Mouse (Mus musculus): Measurements from ENCODE around the gene Tubb2a. TPM values are rescaled to one million over a fixed set of nuclear protein-coding genes. Genes with fewer than 3 reads are reported as not detected.

Tubb2a gene
- polyA plus RNA-seq, 1 experiment from 2014 or later, result 150 TPM

GRCm38 (mm10) chr13:34060061-34060460 is 17.7 kb downstream of the Tubb2a start:
- 89% methylated on average over 9 of the region's 9 CpGs for WGBS
- peaks cover 12% of the 10 kb centered on the region for H3K36me3 ChIP-seq (ENCODE audit: insufficient read depth, low read length)

GRCm38 (mm10) chr13:34057252-34057651 is 20.6 kb downstream of the Tubb2a start:
- no peak for ATAC-seq (ENCODE audit: low FRiP score, low TSS enrichment)
- Histone ChIP-seq H3K4me3 (ENCODE audit: low read length) (no peak overlapping the region), H3K4me2 (replicated peaks; ENCODE audit: low read depth, low read length) (no peak overlapping the region), H3K36me3 (ENCODE audit: insufficient read depth, low read length) (peaks cover 10% of the 10 kb centered on the region), H3K4me1 (ENCODE audit: insufficient read depth, low read length) (peaks cover 11% of the 10 kb centered on the region), H3K9ac (replicated peaks; ENCODE audit: low read length) (no peak overlapping the region), H3K27me3 (ENCODE audit: insufficient read depth, low read length) (no peaks in the 10 kb centered on the region), H3K9me3 (ENCODE audit: low read length) (no peaks in the 10 kb centered on the region), H3K27ac (ENCODE audit: low read length) (no peak overlapping the region)
- 92% methylated on average over 1 of the region's 1 CpGs for WGBS

More at GRCm38 (mm10) chr13:34060061-34060460, 17.7 kb downstream of the Tubb2a start:
- H3K4me3 ChIP-seq (ENCODE audit: low read length), result no peak overlapping the region
- no peak overlapping the region for H3K9ac ChIP-seq (replicated peaks; ENCODE audit: low read length)
- H3K27ac ChIP-seq (ENCODE audit: low read length), result no peak overlapping the region
- H3K9me3 ChIP-seq (ENCODE audit: low read length), result peaks cover 2% of the 10 kb centered on the region; the same call in 1 of the 2 replicates
- H3K4me1 ChIP-seq (ENCODE audit: insufficient read depth, low read length), result no peaks in the 10 kb centered on the region
- ATAC-seq (ENCODE audit: low FRiP score, low TSS enrichment), result no peak
- no peak overlapping the region for H3K4me2 ChIP-seq (replicated peaks; ENCODE audit: low read depth, low read length)
- H3K27me3 ChIP-seq (ENCODE audit: insufficient read depth, low read length), result no peaks in the 10 kb centered on the region

DNA sequence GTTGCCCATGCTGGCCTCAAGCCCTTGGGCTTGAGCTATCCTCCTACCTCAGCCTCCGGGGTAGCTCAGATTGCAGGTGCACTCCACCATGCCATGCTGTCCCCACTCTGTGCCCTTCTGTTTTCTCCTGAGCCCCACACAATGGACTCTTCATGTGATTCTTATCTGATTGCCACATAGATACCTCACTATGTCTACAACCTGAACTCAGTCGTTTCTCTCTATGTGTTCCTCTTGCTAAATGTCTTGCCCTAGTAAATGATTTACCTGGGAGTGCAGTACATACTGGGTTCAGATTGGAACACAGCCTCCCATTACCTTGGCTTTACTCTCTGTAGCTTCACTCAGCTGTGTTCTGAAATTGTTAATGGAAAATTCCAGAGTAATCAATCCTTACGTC is 22.8 kb downstream of the Tubb2a start:
- 77% methylated on average over 3 of the region's 3 CpGs for WGBS
- H3K27ac ChIP-seq (ENCODE audit: low read length), result peak overlapping the region; percentile 26; the same call in 1 of the 2 replicates

GRCm38 (mm10) chr13:34054391-34054790 is 23.4 kb downstream of the Tubb2a start:
- Histone ChIP-seq H3K4me3 (ENCODE audit: low read length) (no peak overlapping the region), H3K9me3 (ENCODE audit: low read length) (no peaks in the 10 kb centered on the region), H3K9ac (replicated peaks; ENCODE audit: low read length) (no peak overlapping the region), H3K36me3 (ENCODE audit: insufficient read depth, low read length) (peaks cover 10% of the 10 kb centered on the region), H3K27me3 (ENCODE audit: insufficient read depth, low read length) (no peaks in the 10 kb centered on the region), H3K27ac (ENCODE audit: low read length) (peak overlapping the region; percentile 25; the same call in 1 of the 2 replicates), H3K4me1 (ENCODE audit: insufficient read depth, low read length) (peaks cover 11% of the 10 kb centered on the region), H3K4me2 (replicated peaks; ENCODE audit: low read depth, low read length) (no peak overlapping the region)
- ATAC-seq (ENCODE audit: low FRiP score, low TSS enrichment), result peak; percentile 88
- 61% methylated on average over 4 of the region's 4 CpGs for WGBS

More for the DNA sequence above, 22.8 kb downstream of the Tubb2a start:
- Histone ChIP-seq H3K4me1 (ENCODE audit: insufficient read depth, low read length) (peaks cover 11% of the 10 kb centered on the region), H3K9me3 (ENCODE audit: low read length) (no peaks in the 10 kb centered on the region), H3K36me3 (ENCODE audit: insufficient read depth, low read length) (peaks cover 10% of the 10 kb centered on the region), H3K9ac (replicated peaks; ENCODE audit: low read length) (no peak overlapping the region), H3K4me2 (replicated peaks; ENCODE audit: low read depth, low read length) (no peak overlapping the region), H3K4me3 (ENCODE audit: low read length) (no peak overlapping the region), H3K27me3 (ENCODE audit: insufficient read depth, low read length) (no peaks in the 10 kb centered on the region)
- ATAC-seq (ENCODE audit: low FRiP score, low TSS enrichment), result peak; percentile 55

DNA sequence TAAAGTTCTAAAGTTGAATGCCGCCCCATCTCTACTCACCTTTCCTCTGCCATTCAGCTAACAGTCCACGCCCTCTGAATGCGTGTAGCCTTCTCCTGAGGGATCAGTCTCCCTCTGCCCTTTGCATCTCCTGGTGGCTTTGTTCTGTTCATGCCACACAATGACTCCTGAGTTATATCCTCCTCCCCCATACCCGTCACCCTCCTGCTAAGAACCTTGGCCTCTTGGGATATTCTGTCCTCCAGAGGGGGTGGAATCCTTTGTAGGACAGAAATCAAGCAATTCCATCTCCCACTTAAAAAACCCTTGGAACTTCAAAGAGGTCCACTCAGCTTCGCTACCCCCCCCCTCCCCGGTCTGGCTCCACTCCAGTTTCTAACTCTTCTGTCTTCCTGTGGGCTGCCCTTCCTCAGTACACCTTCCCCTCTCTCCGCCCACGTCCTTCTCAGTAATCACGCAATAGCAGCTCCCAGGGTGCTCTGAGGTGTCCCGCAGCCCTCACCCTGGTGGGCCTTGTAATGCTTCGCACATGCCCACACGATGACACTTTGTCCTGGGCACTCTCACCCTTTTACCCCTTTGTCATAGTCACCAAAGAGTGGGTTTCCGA is 24.0 kb downstream of the Tubb2a start:
- 69% methylated on average over 13 of the region's 13 CpGs for WGBS
- peak; percentile 39; the same call in 1 of the 2 replicates for ATAC-seq (ENCODE audit: low FRiP score, low TSS enrichment)
- H3K4me1 ChIP-seq (ENCODE audit: insufficient read depth, low read length), result peaks cover 11% of the 10 kb centered on the region
- no peak overlapping the region for H3K4me2 ChIP-seq (replicated peaks; ENCODE audit: low read depth, low read length)
- H3K9me3 ChIP-seq (ENCODE audit: low read length), result no peaks in the 10 kb centered on the region
- no peak overlapping the region for H3K4me3 ChIP-seq (ENCODE audit: low read length)
- peaks cover 10% of the 10 kb centered on the region for H3K36me3 ChIP-seq (ENCODE audit: insufficient read depth, low read length)
- H3K9ac ChIP-seq (replicated peaks; ENCODE audit: low read length), result no peak overlapping the region
- H3K27me3 ChIP-seq (ENCODE audit: insufficient read depth, low read length), result no peaks in the 10 kb centered on the region
- H3K27ac ChIP-seq (ENCODE audit: low read length), result peak overlapping the region; percentile 25; the same call in 1 of the 2 replicates

DNA sequence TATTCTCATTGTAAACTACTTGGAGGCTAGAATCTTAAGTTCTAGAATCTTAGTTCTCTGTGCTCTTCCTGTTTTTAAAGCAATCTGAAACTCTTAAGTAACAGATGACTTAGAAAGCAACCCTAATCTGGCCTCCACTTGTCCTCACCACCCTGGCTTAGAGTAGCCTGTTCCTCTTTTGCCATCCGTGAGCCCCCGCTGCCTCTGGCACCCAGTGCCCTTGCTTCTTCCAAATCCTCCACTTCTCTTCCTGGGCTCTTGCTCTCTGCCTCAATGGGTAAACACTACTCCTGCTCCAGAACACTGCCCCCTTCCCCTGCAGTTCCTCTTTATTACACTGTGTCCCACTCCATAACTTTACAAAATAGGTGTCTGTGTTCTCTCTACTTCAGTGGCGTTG is 26.1 kb downstream of the Tubb2a start:
- Histone ChIP-seq H3K36me3 (ENCODE audit: insufficient read depth, low read length) (peaks cover 14% of the 10 kb centered on the region), H3K4me1 (ENCODE audit: insufficient read depth, low read length) (peaks cover 11% of the 10 kb centered on the region), H3K9ac (replicated peaks; ENCODE audit: low read length) (no peak overlapping the region), H3K9me3 (ENCODE audit: low read length) (no peaks in the 10 kb centered on the region), H3K4me3 (ENCODE audit: low read length) (no peak overlapping the region), H3K27me3 (ENCODE audit: insufficient read depth, low read length) (no peaks in the 10 kb centered on the region), H3K4me2 (replicated peaks; ENCODE audit: low read depth, low read length) (no peak overlapping the region), H3K27ac (ENCODE audit: low read length) (no peak overlapping the region)
- ATAC-seq (ENCODE audit: low FRiP score, low TSS enrichment), result no peak
- WGBS, result 98% methylated on average over 3 of the region's 3 CpGs

DNA sequence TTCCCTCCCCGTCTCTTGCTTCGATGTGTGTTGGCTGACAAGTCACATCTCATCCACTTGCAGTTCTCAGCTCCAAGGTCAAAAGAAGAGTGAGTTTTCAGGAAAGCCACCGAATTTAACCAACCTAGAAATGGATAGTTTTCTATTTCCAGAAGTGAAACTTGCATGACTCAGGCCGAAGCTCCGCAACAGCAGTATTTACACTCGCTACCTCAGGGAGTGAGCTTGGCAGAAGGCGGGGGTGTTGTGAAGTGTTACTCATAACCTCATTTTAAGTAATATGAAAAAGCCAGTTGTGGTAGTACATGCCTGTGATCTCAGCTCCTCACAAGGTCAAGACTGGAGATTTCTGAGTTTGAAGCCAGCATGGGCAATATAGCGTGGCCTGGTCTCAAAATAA is 27.3 kb downstream of the Tubb2a start:
- 90% methylated on average over 8 of the region's 8 CpGs for WGBS
- H3K9me3 ChIP-seq (ENCODE audit: low read length), result no peaks in the 10 kb centered on the region

DNA sequence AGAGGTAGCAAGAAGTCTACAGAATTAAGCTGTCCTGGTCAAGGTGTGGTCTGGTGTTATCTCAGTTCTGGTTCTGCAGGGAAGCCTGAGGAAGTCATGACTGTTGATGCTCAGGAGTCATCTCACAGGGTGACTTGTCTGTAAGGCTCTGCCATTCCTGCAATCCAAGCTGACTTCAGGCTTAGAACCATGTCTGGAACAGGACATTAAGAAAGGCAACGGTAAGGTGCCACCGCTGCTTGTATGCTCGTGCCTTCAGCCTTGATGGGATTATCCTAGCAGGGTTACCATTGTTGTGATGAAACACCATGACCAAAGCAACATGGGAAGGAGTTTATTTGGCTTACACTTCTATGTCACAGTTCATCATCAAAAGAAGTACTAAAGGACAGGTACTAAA is 30.3 kb downstream of the Tubb2a start:
- H3K4me2 ChIP-seq (replicated peaks; ENCODE audit: low read depth, low read length), result no peak overlapping the region
- no peak overlapping the region for H3K4me3 ChIP-seq (ENCODE audit: low read length)
- H3K4me1 ChIP-seq (ENCODE audit: insufficient read depth, low read length), result no peaks in the 10 kb centered on the region
- H3K9ac ChIP-seq (replicated peaks; ENCODE audit: low read length), result no peak overlapping the region
- 93% methylated on average over 3 of the region's 3 CpGs for WGBS
- H3K27me3 ChIP-seq (ENCODE audit: insufficient read depth, low read length), result no peaks in the 10 kb centered on the region
- no peak for ATAC-seq (ENCODE audit: low FRiP score, low TSS enrichment)
- H3K36me3 ChIP-seq (ENCODE audit: insufficient read depth, low read length), result peaks cover 9% of the 10 kb centered on the region
- H3K27ac ChIP-seq (ENCODE audit: low read length), result no peak overlapping the region
- no peaks in the 10 kb centered on the region for H3K9me3 ChIP-seq (ENCODE audit: low read length)

More for the DNA sequence above, 27.3 kb downstream of the Tubb2a start:
- Histone ChIP-seq H3K27me3 (ENCODE audit: insufficient read depth, low read length) (no peaks in the 10 kb centered on the region), H3K4me2 (replicated peaks; ENCODE audit: low read depth, low read length) (no peak overlapping the region), H3K36me3 (ENCODE audit: insufficient read depth, low read length) (peaks cover 9% of the 10 kb centered on the region), H3K9ac (replicated peaks; ENCODE audit: low read length) (no peak overlapping the region), H3K4me1 (ENCODE audit: insufficient read depth, low read length) (peaks cover 11% of the 10 kb centered on the region), H3K4me3 (ENCODE audit: low read length) (no peak overlapping the region), H3K27ac (ENCODE audit: low read length) (no peak overlapping the region)
- no peak for ATAC-seq (ENCODE audit: low FRiP score, low TSS enrichment)

- no peak overlapping the region for H3K4me2 ChIP-seq (replicated peaks; ENCODE audit: low read depth, low read length)
- H3K4me3 ChIP-seq (ENCODE audit: low read length), result no peak overlapping the region
- no peaks in the 10 kb centered on the region for H3K4me1 ChIP-seq (ENCODE audit: insufficient read depth, low read length)
- peak; percentile 93 for ATAC-seq (ENCODE audit: low FRiP score, low TSS enrichment)
- no peak overlapping the region for H3K9ac ChIP-seq (replicated peaks; ENCODE audit: low read length)
- no peaks in the 10 kb centered on the region for H3K27me3 ChIP-seq (ENCODE audit: insufficient read depth, low read length)
- no peaks in the 10 kb centered on the region for H3K9me3 ChIP-seq (ENCODE audit: low read length)
- no peak overlapping the region for H3K27ac ChIP-seq (ENCODE audit: low read length)
- WGBS, result 39% methylated on average over 11 of the region's 11 CpGs
- H3K36me3 ChIP-seq (ENCODE audit: insufficient read depth, low read length), result peaks cover 9% of the 10 kb centered on the region; the same call in 1 of the 2 replicates
Observed at GRCm38 (mm10) chr13:34046421-34047012, 31.3 kb downstream of the Tubb2a start.
